Mouse (Mus musculus) ovary, postnatal 36 days (tissue): ENCODE data around the gene Foxr1.
"Not testable (repeated sequence)": the region's sequence is repeated elsewhere in the genome, so short reads cannot be mapped to it uniquely, and the experiment has no call there.

Source experiments
- DNase-seq: peaks from one replicate; pipeline ENCODE4 v3.0.0; 2022; ENCODE audit warnings: low spot score, mixed read lengths

Foxr1 gene

GRCm38 (mm10) chr9:44477339-44478228, 36.6 kb upstream of the Foxr1 start:
- peak; percentile 38 for DNase-seq

- DNase-seq: no peak
Observed at GRCm38 (mm10) chr9:44475936-44476335, 35.0 kb upstream of the Foxr1 start.

DNA sequence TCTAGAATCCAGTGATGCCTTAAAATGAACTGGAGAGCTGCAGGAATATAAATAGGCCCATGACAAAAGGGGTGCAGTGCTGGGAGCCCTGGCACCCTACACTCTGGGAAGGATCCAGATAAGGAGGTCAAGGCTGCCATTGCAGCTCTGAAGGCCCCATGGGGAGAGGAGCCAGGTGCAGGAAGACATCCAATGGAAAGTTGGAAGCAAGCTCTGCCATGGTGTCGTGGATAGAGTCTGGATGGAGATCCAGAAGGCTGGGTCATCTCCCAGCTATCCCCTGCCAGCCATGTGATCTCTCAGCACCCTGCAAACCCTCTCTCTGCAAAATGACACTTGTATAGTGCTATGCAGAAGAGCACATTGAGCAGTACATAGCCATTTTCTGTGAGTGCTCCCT, 33.4 kb upstream of the Foxr1 start:
- DNase-seq: no peak

GRCm38 (mm10) chr9:44473184-44473583, 32.2 kb upstream of the Foxr1 start:
- DNase-seq: no peak

GRCm38 (mm10) chr9:44468800-44469199, 27.9 kb upstream of the Foxr1 start:
- DNase-seq: no peak

DNA sequence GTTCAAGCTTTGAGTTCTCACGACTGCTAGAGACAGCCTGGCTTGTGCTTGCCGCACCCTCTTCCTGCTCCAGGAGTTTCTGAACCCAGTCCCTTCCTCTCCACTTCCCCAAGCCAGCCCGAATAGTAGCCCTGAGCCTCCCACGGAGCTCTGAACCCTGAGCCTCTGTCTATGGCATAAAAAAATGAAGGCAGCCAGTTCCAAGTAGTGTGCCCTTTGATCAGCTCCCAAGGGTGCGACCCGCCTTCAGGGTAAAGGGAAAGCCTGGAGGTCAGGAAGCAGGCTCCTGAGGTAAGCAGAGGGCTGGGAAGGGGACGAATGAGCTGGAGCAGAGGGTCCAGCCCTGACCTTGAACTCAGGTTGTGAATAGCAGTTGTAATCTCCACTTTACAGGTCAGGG, 27.3 kb upstream of the Foxr1 start:
- no peak for DNase-seq

DNA sequence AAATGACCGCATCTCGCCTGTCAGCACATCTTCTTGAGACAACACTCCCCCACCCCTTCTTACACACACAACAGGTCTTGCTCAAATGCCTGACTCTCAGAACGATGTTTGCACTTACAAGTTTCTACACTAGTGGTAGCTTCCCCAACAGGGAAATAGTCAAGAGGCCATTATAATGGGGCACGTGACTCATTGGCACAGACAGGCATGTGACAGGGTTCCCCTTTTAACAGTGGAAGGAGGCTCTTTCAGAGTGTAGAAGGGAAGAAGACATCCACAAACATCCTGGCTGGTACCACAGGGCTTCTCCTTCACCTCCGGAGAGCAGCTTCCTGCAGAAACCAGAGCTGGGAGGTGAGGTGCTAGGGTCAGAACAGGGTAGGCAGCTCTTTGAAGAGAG, 21.0 kb upstream of the Foxr1 start:
- no peak for DNase-seq

GRCm38 (mm10) chr9:44457035-44457742, 16.3 kb upstream of the Foxr1 start:
- DNase-seq: no peak

DNA sequence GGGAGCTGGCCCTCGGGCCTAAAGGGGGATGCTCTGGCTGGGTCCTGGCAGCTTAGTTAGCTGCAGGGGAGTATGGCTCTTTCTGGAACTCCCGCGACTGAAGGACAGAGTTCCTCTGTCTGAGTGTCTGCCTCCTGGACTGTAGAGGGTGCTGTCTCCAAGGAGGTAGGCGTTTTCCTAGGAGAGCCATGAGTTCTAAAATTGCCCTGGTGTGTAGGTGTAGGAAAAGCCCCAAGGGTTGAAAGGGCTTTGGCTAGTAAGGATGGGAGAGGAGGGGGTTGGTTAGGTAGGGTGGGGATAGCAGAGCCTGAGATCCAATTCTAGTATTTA, 13.9 kb upstream of the Foxr1 start, which contains the start of gene Upk2:
Gene Upk2 (minus strand): TSS at position 86 of the 330 bp plus-strand sequence.
- DNase-seq: no peak

GRCm38 (mm10) chr9:44454132-44454890, 13.4 kb upstream of the Foxr1 start:
- DNase-seq: peak; percentile 78

DNA sequence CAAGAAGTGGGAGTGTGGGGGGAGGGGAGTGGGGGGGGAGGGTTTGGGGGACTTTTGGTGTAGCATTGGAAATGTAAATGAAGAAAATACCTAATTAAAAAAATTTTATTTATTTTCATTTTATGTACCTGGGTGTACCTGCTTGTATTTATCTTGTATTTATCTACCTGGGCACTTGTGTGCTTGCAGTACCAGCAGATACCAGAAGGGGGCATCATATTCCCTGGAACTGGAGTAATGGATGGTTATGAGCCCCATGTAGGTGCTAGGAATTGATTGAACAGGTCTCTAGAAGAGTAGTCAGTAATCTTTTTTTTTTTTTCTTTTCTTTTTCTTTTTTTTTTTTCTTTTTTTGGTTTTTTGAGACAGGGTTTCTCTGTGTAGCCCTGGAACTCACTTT, 9.5 kb upstream of the Foxr1 start:
- no peak for DNase-seq

- not testable (repeated sequence) for DNase-seq
Observed at GRCm38 (mm10) chr9:44444402-44445025, 3.6 kb upstream of the Foxr1 start.

GRCm38 (mm10) chr9:44435747-44436146, 5.2 kb downstream of the Foxr1 start:
- DNase-seq: no peak

GRCm38 (mm10) chr9:44432577-44433185, 8.3 kb downstream of the Foxr1 start:
- DNase-seq: no peak

DNA sequence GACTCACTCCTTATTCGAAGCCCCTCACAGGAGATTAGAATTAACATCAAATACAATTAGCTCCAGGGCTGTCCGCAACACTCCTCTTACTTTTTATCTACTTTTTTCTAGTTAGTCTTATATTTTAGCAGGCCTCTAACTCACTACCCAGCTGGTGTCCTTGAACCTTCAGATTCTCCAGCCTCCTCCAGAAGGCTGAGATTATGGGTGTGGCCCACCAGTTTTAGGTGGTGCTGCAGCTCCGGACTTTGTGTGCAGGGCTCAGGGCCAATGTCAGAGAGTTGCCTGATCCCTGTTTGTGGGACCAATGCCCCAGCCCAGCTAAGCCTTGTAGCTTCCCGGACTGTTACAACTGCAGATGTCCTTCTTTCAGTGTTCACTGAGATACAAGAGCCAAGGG, 17.4 kb downstream of the Foxr1 start:
- no peak for DNase-seq

GRCm38 (mm10) chr9:44420280-44420898, 20.5 kb downstream of the Foxr1 start:
- DNase-seq: no peak

GRCm38 (mm10) chr9:44419730-44420129, 21.2 kb downstream of the Foxr1 start:
- DNase-seq: not testable (repeated sequence)

DNA sequence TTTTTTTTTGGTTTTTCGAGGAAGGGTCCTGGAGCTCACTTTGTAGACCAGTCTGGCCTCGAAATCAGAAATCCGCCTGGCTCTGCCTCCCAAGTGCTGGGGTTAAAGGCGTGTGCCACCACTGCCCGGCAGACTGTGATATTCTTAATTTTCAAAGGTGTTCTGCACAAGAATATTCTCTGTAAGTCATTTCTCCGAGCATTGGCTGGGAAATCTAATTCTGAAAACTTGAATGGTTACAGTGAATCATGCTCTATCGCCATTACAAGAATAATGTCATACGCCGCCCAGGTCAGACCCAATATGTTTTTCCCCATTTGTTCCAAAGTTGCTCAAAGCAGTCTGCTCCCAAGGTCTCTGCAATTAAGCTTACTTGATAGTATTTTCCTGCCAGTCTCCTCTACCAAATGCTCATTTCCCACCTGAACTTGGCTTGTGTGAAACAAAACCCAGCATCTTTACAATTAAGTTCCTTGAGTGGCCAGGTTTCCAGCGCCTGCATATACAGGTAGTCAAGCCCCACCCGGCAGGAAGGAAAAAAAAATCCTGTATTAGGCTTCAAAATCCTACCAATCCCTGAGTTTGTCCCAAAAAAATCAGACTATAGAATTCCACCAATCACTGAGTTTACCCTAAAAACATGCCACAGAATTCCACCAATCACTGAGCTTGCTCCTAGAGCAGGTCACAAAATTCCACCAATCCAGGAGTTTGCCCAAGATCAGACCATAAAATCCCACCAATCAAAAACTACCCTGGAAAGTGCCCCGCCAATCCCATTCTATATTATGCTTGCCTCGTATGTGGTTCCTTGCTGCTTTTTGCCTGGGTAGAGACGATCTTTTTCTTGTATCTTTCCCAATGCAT, 22.2 kb downstream of the Foxr1 start, which contains the start of gene Ccdc84:
Gene Ccdc84 (minus strand): TSS at position 51 of the 867 bp plus-strand sequence.
- DNase-seq: no peak

GRCm38 (mm10) chr9:44417892-44418363, 23.0 kb downstream of the Foxr1 start:
- peak; percentile 95 for DNase-seq
